Mouse (Mus musculus): ENCODE results near the gene Olfr460. TPM values are rescaled to one million over a fixed set of nuclear protein-coding genes. Genes with fewer than 3 reads are reported as not detected.
A peak's percentile ranks its signal among the peaks of the same experiment; 100 is the strongest.

Gene Olfr460
- polyA plus RNA-seq, 1 experiment from 2014 or later = not detected

GRCm38 (mm10) chr6:40617965-40618364 lies 48.7 kb downstream of the Olfr460 start:
- no peaks in the 10 kb centered on the region for H3K27me3 ChIP-seq (ENCODE audit: poor library complexity, severe bottlenecking)
- peak; percentile 51 for DNase-seq (ENCODE audit: extremely low spot score, low spot score)
- no peaks in the 10 kb centered on the region for H3K4me1 ChIP-seq
- no peaks in the 10 kb centered on the region for H3K36me3 ChIP-seq (replicated peaks)
- WGBS = 25% methylated on average over 2 of the region's 2 CpGs
- no peaks in the 10 kb centered on the region for H3K9me3 ChIP-seq
- no peak overlapping the region for H3K27ac ChIP-seq
- no peak overlapping the region for H3K4me3 ChIP-seq

Other genes with a start within 250 kb of the Olfr460 start
- gene Agk, start 244.3 kb upstream of the Olfr460 start, polyA plus RNA-seq (2016; fragmentation: Nextera tagmentation; extraction: Ambion mirVana) = 46.7 and 50.3 TPM in 2 replicates
- 13.9 and 16.2 TPM in 2 replicates for gene E330009J07Rik, start 133.4 kb upstream of the Olfr460 start, polyA plus RNA-seq (2016; fragmentation: Nextera tagmentation; extraction: Ambion mirVana)
- gene Wee2, start 130.4 kb upstream of the Olfr460 start, polyA plus RNA-seq (2016; fragmentation: Nextera tagmentation; extraction: Ambion mirVana) = 0.05 and 0.06 TPM in 2 replicates
- 237 and 245 TPM in 2 replicates for gene Ssbp1, start 98.1 kb upstream of the Olfr460 start, polyA plus RNA-seq (2016; fragmentation: Nextera tagmentation; extraction: Ambion mirVana)
- gene Tas2r137, start 78.3 kb upstream of the Olfr460 start, polyA plus RNA-seq (2016; fragmentation: Nextera tagmentation; extraction: Ambion mirVana) = not detected in 2 replicates
- gene Tas2r108, start 76.0 kb upstream of the Olfr460 start, polyA plus RNA-seq (2016; fragmentation: Nextera tagmentation; extraction: Ambion mirVana) = 0.19 and 0.21 TPM in 2 replicates
- gene Prss37, start 50.0 kb upstream of the Olfr460 start, polyA plus RNA-seq (2016; fragmentation: Nextera tagmentation; extraction: Ambion mirVana) = not detected in 2 replicates
- gene Olfr461, start 14.4 kb upstream of the Olfr460 start, polyA plus RNA-seq (2016; fragmentation: Nextera tagmentation; extraction: Ambion mirVana) = 0.10 and 0.24 TPM in 2 replicates
- 0.37 and 0.41 TPM in 2 replicates for gene Clec5a, start 16.3 kb downstream of the Olfr460 start, polyA plus RNA-seq (2016; fragmentation: Nextera tagmentation; extraction: Ambion mirVana)
- not detected in 2 replicates for gene Tas2r138, start 43.8 kb downstream of the Olfr460 start, polyA plus RNA-seq (2016; fragmentation: Nextera tagmentation; extraction: Ambion mirVana)
- not detected in 2 replicates for gene Mgam, start 59.3 kb downstream of the Olfr460 start, polyA plus RNA-seq (2016; fragmentation: Nextera tagmentation; extraction: Ambion mirVana)